Mouse (Mus musculus) hematopoietic stem cell, adult 5-6 weeks (primary cell): ENCODE data around the gene Kbtbd13. TPM values are rescaled to one million over a fixed set of nuclear protein-coding genes. Genes with fewer than 3 reads are reported as not detected.

Source experiments
- ATAC-seq, 2 experiments: fragments of 125-278 bp in 1 of 2; replicated peaks in 1 of 2; 2 replicates each; pipeline ENCODE4 v1.8.0; 2016 to 2017; ENCODE audit warnings: inconsistent platforms in 2 of 2, mild to moderate bottlenecking in 2 of 2, moderate number of reproducible peaks in 2 of 2, low read depth in 1 of 2, moderate TSS enrichment in 1 of 2; ENCODE audit not compliant: low FRiP score in 2 of 2, poor library complexity in 2 of 2, severe bottlenecking in 2 of 2, insufficient read depth in 1 of 2, low TSS enrichment in 1 of 2
- total RNA-seq: library from RNA; stranded (forward); fragments of 172-1452, 232-1000 nt; gene quantifications from 2 replicates; pipeline ENCODE4 v1.2.3, GENCODE M21; 2017

Kbtbd13 gene
- total RNA-seq, 1 experiment from 2014 or later: 0.89 TPM

DNA sequence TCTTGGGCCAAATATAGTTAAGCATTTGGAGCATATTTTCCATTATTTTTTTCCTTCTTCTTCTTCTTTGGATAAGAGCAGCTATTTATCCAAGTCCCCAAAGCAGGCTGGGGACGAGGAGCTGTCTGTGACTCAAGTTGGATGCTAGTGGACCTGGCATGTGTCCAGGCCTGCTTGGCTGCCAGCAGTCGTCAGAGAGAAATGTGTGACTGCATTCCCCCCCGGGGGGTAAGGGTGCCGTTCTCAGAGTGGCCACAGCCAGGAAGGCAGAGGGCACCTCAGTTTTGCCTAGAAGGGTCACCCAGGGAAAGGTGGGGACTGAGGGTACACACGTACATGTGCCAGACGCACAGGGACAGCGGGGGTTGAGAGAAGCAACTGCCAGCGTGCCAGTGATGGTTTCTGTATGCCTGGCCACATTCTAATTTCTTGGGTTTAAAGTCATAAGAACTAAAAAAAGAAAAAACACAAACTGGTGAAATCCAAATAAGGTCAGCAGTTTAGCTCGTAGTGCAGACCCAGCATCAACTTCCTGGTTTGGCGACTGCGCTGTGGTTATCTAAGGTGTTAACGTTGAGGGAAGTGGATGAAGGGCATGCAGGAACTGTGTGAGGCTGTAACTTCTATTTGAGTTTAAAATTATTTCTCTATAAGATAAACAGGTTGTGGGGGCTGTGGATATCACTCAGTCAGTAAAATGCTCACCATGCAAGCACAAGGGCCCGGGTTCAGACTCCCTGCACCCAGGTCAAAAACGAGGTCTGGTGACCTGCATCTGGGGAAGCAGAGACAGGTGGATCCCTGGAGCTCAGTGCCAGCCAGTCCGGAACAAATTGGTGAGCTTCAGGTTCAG is 13.1 kb upstream of the Kbtbd13 start:
- ATAC-seq: peak; percentile 69 to 84

DNA sequence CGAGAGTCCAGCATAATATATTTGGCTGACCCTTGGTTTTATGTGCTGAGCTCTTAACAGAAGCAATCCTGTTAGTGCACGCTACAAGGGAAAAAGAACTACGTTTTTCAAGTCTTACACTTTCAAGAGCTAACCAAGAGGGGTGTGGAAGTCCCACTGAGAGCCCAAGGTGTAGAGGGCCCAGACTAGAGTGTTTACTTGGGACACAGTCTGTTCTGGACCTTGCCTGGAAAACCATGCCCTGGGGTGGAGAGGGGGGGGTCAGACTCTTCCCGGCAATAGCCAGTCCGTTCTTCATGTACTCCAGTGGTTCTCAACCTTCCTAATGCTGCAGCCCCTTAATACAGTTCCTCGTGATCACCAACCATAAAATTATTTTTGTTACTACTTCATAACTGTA is 8.5 kb upstream of the Kbtbd13 start:
- no peak for ATAC-seq

DNA sequence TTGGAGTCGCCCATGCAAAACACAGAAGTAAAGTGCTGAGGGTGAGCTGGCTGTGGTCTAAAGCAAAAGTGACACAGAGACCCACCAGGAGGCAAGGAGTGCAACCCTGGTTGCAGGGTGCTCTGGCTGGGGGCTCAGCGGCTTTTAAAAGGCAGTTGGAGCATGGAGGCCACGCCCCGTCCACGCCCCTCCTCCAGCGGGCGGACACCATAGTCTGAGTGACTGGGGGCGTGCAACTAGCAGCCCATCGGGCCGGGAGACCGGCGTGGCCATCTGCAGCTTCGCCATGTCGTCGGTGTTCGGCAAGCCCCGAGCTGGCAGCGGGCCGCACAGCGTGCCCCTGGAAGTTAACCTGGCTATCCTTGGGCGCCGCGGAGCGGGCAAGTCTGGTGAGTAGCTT is 6.8 kb upstream of the Kbtbd13 start, which contains the start of gene Rasl12:
Gene Rasl12 (plus strand): TSS at position 228 of the 400 bp plus-strand sequence.
- peak; percentile 87 to 88 for ATAC-seq

DNA sequence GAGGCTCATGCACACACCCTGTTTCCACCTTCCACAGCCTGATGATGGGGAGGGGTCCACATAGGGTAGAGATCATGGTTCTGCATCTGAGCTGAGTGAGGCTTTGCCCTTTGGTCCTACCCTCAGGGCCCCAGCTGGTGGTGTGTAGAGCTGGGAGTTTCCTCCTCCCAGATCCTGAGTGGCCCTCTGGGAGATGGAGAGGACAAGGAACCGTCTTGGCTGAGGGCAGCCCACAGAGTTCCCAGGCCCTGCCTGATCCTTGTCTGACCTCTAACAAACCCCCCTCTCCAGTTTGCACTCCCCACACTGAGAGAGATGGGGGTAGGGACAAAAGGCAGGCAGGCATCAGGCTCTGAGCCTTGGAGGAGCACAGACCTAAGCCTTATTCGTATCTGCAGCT is 2.9 kb upstream of the Kbtbd13 start:
- no peak for ATAC-seq

DNA sequence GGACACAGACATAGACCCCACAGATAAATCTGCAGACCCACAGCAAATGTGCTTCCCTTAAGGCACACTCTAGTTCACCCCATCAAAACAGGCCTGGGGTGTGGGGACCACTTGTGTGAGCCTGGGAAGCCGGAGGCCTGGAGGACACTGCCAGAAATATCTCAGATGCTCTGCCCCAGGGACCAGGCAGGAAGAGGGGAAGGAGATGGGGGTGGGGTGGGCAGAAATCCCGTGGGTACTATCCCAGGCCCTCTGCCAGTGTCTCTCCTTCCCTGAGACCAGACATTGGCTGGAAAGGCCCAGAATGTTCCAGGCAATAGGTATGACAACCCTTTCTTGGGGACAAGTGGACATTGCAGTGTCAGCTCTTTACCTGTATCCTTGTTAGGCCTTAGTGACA is 2.2 kb upstream of the Kbtbd13 start:
- ATAC-seq: no peak

DNA sequence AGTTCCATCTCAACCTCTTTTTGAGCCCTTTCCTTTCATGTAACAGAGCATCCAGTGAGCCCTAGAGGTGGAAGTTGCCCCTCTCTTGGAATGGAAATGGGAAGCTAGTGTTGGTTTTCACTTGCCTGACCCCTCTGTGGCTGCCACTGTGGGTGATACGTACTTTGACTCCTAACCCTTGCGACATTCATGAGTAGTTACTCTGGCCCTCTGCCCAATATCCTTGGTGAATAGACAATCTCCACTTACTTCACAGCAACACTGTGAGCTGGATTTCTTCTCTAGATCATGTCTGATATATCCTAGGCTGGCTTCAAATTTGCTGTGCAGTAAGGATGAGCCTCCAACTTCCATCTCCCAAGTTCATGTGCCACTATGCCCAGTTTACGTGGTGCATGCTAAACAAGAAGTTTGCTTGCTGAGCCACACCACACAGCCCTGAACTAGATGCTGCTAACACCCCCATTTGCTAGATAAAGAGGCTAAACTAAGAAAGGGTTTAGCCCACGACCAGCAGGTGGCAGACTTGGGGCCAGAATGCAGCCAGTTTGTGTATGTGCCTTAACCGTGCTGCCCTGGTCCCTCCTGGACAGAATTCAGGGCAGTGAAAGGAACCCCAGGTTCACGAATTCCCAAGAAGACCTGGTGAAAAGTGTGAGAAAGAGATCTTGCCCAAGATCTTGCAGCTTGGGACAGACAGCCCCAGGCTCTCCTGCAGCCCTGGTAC is 1.3 kb upstream of the Kbtbd13 start:
- ATAC-seq: peak; percentile 65 to 74; a peak in 3 of 4 replicates

DNA sequence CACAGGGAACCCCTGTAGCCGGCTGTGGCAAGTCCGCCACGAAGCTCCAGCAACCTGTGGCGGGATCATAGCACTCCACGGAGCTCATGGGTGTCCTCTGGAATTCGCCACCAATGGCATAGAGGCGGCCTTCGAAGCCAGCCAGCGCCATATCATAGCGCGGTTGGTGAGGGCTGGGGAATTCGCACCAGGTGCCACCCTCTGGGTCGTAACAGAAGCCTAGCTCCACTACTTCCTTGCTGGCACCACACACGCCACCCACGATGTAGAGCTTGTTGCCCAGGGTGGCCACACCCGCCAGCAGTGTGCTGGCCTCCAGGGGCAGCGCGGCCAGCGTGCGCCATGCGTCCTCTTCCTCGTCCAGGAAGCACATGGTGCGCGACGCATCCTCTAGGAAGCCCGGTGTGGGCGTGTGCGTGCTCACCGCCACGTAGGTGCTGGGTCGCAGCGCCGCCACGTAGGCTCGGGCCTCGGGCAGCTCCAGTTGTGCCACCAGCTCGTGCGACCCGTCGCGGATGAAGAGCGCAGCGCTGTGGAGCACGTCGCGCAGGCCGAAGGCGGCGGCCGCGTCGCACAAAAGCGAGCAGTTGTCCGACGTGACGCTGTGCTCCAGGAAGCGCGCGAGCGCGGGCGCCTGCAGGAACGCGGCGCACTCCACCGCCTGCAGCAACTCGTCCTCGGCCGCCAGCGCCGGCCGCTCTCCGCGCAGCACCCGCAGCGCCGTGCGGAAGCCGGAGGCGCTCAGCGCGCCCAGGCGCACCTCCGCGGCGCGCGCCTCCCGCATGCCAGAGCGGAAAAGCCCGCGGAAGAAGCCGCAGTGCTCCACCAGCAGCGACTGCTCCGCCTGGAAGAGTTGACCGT is 470 bp downstream of the Kbtbd13 start:
- ATAC-seq: peak; percentile 55 to 70; a peak in 3 of 4 replicates

DNA sequence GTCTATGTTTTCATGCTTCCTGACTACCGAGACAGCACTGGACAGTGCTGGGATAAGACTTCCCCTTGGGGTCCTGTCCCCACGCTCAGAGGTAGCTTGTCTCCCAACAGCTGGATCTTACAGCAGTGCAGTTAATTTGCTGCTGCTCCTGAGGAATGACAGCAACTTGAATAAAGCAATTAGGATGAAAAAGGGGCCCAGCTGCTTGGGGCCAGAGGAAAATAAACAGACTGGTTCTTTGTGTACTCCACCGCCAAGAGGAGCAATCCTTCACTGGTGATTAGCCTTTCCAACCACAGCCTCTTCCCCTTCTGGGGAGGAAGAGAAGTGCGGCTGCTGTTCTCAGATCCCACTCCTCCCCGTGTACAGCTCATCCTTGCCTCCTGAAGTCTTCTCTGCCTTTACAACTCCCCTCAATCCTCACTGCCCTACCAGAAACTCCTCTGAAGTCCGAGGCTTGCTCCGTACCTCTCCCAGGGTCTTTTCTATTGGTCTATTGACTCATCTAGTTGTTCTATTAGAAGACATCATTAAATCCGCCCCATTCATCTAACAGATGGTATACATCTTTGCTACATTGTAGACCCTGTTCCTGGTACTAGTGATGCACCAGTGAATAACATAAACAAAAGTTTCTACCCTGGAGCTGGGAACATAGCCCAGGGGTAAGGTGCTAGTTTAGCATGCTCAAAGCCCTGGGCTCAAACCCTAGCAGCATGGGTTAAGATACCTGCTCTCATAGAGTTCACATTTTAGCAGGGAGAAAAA is 4.9 kb downstream of the Kbtbd13 start:
- no peak for ATAC-seq

DNA sequence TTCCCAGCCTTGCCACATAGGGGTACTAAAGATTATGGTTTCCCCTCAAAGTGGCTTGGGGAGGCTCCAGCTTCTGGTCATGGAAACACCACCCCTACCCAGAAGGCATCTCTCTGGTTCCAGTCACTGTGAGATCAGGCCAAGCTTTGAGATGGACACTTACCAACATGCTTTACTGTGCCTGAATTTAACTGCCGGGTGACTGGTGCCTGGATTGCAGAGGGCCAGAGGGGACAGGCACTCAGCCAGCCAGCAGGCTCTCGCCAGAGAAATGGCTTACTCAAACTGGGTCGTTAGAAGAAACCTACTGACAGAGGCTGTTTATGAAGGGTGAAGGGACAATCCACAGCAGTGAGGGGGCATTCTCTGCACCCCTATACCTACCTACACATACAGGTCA is 7.2 kb downstream of the Kbtbd13 start:
- no peak for ATAC-seq

DNA sequence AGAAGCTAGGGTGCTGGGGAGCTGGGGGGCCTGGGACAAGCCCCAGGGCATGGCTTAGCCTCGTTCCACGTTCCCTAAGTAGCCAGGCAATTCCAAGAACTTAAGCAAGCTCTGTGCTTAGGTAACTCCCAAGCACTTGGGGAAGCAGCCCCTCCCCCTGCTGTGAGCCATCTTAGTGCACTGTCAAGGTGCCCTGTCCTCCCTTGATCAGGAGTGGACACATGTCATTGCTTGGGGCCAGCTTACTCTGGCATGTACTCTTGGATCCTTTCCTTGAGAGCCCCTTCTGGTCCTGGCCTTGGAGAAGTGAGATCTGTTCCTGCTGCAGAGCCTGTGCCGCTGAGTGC is 8.7 kb downstream of the Kbtbd13 start:
- no peak for ATAC-seq

DNA sequence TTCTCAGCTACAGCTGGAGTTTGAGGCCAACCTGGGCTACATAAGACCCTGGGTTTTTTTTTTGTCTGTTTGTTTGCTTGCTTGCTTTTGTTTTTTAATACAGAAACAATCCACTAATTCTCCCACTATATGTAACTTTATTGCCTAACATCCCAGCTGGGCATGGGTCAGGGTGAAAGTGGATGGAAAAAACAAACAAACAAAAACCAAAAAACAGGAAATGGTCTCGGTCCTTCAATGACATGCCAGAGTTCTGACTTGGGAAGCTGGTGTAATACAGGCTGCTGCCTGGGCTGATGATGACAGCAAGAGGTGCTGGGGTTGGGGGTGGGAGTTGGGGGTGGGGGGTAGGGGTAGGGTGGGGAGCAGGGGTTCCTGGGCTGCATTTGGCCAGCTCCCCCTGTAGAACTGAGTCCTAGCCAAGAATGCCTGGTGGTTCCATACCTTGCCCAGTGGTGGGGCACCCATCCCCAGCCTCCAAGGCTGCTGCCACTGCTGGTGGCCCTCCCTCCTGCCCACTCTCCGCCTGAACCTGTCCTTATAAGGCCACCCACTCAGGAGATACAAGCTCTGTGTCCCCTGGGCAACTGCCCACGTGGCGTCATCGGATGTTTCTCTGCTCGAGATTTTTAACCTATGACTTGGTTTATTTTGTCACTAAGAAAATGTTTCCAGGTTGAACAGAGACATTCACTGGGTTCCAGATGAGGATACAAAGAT is 9.3 kb downstream of the Kbtbd13 start:
- no peak for ATAC-seq

DNA sequence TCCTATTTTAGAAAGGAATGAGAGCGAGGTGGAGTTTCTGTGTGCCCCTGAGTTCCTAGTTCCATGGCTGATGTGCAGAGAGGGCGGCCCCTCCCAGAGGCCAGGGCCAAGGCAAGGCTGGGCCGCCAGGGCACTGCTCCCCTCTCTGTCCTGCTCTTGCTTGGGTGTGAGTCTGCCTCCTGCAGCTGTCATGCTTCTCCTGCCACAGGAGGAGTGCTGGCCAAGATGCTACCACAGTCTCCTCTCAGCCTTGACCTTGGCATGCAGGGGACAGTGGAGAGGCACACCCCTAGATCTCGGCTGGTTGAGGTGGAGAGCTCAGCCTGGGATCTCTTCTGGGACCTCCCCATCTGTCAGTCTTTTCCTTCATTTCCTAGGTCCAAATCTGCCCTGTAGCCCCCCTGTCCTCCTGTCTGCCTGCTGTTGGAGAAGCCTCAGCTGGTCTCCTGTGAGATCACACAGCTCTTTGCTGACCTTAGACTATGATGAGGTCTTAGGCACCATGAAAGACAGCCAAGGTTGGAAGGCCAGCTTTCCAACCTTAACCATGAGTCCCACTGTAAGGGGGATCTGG is 10.3 kb downstream of the Kbtbd13 start:
- no peak for ATAC-seq

DNA sequence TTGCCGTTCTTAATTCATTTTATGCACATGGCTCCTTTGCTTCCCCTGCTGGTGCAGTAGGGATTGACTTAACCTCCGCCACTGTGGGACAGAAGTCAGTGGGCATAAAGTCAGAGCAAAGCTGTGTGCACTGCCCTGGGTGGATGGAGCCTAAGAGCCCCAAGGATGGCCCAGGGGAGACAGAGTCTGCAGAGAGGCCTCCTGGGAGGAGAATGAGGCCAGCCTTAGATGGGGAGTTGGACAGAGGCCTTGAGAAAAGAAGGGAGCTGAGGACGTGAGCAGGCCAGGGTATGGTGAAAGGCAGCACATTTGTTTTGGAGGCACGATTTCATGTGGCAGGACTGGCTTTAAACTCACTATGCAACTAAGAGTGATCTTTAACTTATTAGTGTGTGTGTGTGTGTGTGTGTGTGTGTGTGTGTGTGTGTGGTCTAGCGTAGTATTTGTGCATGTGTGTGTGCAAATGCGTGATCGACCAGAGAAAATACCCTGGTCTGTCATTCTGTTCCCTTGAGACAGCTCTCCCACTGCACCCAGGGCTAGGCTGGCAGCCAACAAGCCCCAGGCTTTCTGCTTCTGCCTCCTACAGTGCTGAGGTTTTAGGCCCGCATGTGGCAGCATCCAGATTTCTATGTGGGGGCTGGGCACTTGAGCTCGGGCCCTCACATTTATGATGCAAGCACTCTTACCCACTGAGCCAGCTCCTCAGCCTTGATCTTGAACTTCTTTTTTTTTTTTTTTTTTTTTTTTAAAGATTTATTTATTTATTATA is 16.1 kb downstream of the Kbtbd13 start:
- ATAC-seq: no peak

DNA sequence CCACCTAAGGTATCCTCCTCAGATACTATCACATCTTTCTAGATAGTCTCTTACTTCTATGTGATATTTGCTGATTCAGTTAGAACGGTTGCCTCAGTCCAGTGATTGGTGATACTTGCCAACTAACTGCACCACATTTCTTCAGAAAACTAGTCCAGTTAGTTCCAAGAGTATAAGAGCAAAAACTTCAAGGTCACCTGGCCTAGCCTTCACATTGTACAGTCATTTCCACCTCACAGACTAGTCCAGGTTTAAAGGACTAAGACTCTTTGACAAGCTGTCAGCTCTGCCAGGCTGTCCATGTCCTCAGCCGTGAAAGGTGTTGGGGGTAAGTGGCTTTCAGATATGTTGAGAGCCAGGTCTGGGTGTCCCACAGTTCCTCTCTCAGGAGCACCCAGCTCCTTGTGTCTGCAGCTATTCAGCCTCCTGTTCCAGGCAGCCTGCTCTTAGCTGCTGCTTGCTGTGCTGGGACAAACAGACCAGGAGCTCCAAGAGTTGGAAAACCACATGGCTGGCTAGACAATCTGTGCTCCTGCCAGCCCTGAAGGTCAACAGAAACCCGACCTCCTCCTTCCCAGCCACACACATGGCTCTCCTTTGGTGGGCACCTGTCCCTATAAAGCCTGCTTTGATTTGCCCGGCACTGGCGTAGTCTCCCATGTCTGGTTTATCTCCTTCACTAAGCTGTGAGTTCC is 16.8 kb downstream of the Kbtbd13 start:
- no peak for ATAC-seq

DNA sequence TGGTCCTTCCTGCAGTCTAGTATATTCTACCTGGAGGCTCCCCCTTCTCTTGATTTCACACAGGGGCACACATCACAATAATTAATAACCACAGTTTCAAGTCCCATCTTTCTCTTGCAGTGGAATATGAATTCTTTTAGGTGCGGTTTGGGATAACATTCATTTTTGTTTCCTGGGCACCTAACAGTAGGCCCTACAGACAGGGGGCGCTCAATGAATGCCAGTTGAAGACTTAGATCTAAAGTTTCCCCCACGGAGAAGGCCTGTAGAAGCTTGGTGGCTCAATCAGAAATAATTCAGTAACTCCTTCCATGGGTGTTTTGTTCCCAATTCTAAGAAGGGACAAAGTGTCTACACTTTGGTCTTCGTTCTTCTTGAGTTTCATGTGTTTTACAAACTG is 19.0 kb downstream of the Kbtbd13 start:
- ATAC-seq: no peak
